In genomic region chr9:110342008-110342407, GRCm38 (mm10) we compare ENCODE assay signal across 13 mouse cellular contexts.
"Had no signal": no experiment of that assay in that cellular context is flagged by ENCODE, and none has a peak within 500 bp of the region (broad histone marks: within the 10 kb centered on the region; RNA-seq: fewer than 3 reads in every experiment).

No protein-coding gene starts in this region.

- H3K4me2 ChIP-seq: kidney, embryonic 15.5 days; limb, embryonic 12.5 days; liver, embryonic 15.5 days; lung, embryonic 14.5 days; neural tube, embryonic 12.5 days; stomach, embryonic 15.5 days had no signal

- H3K27me3 ChIP-seq: kidney, embryonic 15.5 days; limb, embryonic 12.5 days; liver, embryonic 15.5 days; neural tube, embryonic 12.5 days; stomach, embryonic 15.5 days had no signal

- H3K36me3 ChIP-seq: kidney, embryonic 15.5 days; limb, embryonic 12.5 days; liver, embryonic 15.5 days; neural tube, embryonic 12.5 days; stomach, embryonic 15.5 days had no signal

- H3K4me3 ChIP-seq: kidney, embryonic 15.5 days; limb, embryonic 12.5 days; liver, embryonic 15.5 days; neural tube, embryonic 12.5 days; stomach, embryonic 15.5 days had no signal

- H3K9ac ChIP-seq: kidney, embryonic 15.5 days; limb, embryonic 12.5 days; liver, embryonic 15.5 days; lung, embryonic 14.5 days; neural tube, embryonic 12.5 days; stomach, embryonic 15.5 days had no signal

- H3K27ac ChIP-seq: kidney, embryonic 15.5 days; limb, embryonic 12.5 days; liver, embryonic 15.5 days; macrophage; neural tube, embryonic 12.5 days; stomach, embryonic 15.5 days had no signal

- H3K9me3 ChIP-seq: kidney, embryonic 15.5 days; limb, embryonic 12.5 days; liver, embryonic 15.5 days; neural tube, embryonic 12.5 days; stomach, embryonic 15.5 days had no signal

- DNase-seq: kidney, adult 18-20 months; kidney, postnatal 14 days; liver; lung, embryonic 14.5 days; lung, postnatal 10 days; midbrain, embryonic 14.5 days; thymus, postnatal 36 days had no signal

- H3K4me1 ChIP-seq: neural tube, embryonic 12.5 days; stomach, embryonic 15.5 days had no signal
